Mouse (Mus musculus): ENCODE results near the gene Snx18.

Gene Snx18

DNA sequence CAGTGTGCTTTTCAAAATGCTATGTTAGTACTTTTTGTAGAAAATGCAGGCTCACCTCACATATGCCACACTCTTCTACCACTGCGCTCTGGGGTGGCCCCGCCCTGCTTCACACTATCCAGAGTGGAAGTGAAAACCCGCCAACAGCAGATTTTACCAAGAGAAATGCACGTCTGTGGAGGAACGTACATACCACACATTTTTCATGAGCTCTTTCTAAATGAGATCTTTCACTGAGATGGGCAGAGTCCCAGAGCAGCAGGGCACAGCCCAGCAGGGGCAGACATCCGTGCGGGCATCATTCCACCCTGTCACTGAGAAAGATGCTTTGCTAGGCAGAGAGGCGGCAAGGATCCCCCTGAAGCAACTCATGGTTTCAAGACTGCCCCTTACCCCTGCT lies 22.4 kb downstream of the Snx18 start:
- no peak for DNase-seq

DNA sequence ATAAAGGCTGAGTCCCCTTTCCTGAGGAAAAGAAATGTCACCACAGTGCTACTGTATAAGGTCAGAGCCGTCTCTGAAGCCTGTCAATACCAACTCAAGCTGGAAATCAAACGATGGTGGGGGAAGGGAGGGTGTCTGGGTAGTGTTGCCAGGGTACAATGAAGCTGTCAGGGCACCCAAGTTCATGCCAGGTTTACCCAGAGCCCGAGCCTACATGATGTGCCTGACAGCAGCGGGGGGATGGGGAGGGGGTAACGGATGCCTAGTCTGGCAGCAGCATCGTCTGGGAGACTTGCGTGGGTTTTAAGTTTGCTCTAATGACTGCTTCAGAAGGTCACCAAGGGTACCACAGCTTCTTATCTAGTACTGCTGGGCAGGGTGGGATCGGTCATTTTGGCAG lies 23.1 kb downstream of the Snx18 start:
- no peak for DNase-seq

DNA sequence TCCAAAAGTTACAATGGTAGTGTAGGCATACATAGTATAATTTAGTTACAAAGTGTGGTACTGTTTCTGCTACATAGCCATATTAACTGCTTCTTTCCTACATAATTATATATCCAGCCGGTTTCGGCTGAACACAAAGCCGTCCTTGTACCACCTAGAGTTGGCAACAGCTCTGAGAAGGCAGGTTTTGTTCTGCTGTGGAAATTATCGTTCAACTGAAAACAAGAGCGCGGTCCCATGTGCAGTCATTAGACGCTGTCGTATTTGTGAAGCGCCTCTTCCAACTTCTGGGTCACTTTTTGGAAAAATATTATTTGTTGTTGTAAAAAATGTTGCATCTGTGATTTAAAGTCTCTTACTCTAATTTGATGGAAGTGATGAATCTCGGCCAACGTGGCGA lies 24.0 kb downstream of the Snx18 start:
- DNase-seq: no peak

DNA sequence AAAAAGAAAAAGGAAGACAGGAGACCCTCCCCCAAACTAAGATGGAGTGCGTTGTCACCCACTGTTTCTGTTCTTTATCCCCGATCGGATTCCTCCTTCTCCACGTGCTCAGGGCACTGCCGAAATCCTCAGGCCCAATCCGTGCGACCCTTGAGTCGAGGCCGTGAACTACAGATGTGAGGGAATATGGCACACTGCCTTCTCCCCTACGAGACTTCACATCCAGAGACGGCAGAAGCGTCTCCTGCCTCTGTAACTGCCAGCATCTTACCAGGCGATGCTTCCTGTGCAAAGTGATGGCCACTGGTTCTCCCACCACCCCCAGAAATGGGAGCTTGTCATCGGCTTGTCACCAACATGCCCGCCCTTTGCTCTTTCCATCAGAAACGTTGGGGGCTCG lies 24.7 kb downstream of the Snx18 start:
- no peak for DNase-seq

DNA sequence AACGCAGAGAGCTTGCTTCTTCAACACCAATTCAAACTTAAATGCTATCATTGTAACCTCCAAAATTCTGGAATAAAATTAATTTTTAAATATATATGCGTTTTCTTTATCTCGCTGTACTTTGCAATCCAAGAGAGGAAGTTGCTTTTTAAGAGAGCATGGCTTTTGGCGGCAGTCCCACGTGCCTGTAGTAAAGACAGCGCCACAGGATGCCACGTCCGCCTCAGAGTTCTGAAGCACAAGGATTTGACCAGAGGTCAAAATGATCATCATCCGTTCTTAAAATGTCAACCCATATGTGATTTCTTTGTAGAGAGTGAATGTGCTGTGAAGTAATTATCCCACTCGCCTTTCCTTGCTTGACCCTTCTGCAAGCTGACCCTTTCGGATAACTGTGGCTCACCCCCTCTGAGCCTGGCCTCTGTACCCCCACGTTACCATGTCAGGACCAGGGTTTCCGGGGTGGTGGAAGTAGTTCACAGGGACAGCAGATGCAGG lies 25.6 kb downstream of the Snx18 start:
- DNase-seq: no peak

DNA sequence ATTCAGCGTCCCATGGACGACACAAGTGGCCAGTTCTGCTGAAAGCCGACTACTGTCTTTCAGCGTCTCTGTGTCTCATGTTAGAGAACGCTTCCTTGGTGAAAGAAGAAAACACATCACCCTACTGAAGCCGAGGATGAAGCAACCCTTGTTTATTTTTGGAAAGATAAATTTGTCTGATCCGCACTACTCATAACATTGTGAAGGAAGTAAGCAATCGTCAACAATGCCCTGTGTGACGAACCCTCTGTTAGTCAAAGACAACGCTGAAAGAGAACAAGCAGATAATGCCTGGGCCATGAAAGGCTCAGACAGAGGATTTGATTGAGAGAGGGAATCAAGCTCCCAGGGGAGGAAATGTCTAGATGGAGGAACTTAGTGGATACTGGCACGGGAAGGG lies 27.0 kb downstream of the Snx18 start:
- no peak for DNase-seq

DNA sequence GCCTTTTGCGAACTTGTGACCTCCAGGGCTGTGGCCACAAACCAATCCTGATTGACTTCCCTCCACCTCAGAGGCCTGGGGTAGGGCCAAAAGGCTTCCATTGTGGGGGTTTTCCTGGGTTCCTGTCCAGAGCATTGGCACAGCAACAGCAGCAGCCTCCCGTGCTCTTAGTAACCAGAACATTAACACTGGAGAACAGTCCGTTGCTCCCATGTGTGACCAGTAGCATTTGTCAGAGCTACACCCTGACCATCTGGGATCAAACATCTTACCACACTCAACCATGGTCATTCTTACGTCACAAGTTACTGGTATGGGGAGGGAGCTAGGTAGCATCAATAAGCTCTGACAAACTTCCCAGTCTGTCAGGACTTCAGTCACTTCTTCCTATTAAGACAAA lies 28.1 kb downstream of the Snx18 start:
- no peak for DNase-seq

DNA sequence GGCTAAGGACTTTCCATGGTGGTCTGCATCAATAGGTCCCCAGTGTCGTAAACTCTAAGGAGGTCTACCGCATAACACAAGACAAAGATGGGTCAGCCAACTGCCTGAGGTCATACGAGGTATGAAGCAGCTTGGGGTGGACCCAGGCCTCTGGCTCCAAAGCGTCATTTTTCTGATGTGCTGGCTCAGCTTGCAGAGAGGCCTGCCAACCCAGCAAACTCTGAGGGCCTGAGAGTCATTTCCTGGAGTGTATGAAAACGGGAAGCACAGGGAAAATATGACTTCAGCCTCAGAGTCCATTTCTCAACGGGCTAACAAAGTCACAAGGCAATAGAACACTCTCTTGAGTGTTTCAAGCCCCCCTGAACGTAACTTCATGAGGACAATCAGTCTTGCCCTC lies 28.9 kb downstream of the Snx18 start:
- no peak for DNase-seq

DNA sequence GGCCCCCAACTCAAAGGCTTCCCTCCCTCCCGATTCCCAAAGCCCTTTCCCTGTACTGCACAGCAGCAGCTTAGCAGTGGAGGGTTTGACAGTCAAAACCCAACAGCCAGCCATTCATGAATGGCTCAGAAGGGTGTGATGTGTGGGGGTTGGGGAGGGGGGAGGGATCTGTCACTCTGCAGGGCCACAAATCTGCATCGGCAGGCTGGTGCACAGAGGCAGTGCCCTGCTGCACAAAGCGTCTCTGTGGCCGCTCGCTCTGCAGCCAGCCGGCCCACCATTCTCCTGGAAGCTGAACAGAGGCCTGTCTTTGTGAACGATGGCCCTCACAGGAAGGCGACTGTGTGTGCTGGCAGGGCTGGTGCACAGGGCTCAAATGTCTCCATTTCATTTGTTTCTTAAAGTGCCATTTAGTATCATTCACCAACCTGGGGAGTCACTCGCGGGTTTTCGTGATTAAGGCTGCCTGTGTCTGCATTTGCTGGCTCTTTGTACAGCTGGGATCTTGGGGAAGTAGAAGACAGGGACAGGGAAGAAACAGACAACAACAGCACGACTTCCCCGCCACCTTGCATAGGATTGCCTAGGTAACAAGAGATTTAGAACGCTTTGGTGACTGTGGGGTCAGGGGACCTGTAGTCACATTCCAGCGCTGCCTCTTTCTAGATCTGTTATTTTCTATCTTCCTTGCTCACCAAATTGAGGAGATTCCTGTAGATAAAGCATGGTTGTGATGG lies 31.0 kb downstream of the Snx18 start:
- DNase-seq: no peak

DNA sequence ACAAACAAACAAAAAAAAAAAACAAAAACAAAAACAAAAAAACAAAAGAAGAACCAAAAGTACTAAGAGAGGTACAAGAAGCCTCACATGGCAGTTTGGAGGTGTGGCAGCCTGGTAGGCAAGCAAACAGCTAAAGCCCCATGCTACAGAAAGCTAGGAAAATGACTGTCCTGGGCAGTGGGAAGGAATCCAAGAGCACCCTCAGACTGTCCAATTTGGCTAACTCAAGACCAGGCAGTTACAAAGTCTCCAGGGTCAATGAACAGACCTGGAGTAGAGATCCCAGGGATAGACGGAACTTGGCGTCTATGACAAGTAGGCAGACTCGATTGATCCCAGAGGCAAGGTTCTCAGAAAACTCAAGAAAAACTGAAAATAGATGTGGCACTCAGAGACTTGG lies 32.8 kb downstream of the Snx18 start:
- no peak for DNase-seq

DNA sequence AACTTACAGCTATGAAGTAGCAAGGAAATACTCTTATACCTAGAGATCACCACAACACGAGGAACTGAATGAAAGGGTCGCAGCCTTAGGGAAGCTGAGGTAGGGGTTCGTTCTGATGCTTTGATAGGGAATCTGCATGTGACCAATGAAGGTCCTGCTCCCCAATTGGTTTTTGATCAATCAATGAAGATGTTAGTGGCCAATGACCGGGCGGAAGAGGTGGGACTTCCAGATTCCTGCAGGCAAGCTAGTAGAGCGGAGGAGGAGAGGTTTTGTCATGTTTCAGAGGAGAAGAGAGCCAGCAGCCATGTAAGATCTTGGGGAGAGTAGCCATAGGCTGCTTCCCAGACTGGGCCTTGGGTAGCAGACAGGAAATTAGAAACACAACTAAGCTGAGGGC lies 33.9 kb downstream of the Snx18 start:
- no peak for DNase-seq

DNA sequence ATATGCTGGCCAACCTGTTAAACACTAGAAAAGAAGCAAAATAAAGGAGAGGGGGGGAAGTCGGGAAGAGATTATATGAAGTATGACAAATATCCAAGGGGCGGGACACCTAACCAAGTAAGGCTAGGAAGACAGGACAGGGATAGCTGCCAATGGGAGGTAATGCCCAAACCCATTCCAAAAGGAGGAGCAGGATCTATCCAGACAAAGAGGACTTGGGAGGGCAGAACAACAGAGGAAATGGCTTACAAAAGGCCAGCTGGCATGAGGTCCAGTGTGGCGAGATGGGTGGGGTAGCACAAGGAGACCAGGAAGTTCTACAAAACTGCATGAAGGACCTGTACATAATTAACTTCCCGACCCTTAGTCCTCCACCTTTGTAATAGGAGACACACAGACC lies 34.8 kb downstream of the Snx18 start:
- no peak for DNase-seq

DNA sequence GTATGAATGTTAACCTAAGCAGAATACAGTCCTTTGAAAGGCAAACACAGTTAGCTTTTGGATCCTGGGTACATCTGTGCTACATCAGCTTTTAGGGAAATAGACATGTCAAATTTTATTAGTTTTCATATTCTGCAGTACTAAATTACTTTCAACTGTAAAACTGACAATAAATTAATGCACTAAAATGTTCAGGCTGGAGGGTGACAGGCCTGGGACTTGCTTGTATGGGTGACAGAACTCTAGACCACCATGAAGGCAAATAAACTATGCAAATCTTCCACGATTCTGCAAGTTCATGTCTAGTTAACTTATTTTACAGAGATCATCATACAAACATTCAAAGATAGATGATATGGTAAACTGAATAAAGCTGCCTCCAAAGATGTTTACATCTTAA lies 36.3 kb downstream of the Snx18 start:
- no peak for DNase-seq

DNA sequence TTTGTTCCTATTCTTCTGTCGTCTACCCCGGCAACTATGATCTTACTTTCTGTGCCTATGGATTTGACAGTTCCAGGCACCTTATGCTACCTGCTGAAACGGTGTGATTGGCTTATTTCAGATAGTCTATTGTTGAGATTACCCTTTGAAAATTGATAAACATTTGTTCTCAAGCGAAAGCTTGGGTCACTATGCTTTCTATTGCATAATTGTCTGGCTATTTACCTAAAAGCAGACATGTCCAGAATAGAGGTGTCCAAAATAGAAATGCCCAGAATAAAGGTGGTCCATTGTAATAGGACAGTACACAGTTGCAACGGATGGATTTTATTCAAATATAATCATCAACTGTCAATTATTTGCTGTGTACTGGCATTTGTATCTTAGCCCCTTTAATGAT lies 36.9 kb downstream of the Snx18 start:
- DNase-seq: no peak

DNA sequence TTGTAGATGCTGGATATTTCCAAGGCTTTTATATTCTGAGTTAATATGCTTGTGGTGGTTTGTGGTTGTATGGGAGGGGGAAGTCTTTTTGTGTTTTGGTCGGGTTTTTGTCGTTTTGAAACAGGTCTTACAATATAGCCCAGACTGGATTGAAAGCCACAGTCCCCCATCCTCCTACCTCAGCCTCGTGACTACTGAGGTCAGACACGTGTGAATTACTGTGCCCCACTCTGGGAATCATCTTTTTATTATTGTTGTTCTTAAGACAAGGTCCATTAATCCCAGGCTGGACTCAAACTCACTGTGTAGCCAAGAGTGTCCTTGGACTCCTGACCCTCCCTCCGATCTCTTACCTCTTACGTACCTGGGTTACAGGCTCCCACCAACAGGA lies 38.0 kb downstream of the Snx18 start:
- DNase-seq: no peak

DNA sequence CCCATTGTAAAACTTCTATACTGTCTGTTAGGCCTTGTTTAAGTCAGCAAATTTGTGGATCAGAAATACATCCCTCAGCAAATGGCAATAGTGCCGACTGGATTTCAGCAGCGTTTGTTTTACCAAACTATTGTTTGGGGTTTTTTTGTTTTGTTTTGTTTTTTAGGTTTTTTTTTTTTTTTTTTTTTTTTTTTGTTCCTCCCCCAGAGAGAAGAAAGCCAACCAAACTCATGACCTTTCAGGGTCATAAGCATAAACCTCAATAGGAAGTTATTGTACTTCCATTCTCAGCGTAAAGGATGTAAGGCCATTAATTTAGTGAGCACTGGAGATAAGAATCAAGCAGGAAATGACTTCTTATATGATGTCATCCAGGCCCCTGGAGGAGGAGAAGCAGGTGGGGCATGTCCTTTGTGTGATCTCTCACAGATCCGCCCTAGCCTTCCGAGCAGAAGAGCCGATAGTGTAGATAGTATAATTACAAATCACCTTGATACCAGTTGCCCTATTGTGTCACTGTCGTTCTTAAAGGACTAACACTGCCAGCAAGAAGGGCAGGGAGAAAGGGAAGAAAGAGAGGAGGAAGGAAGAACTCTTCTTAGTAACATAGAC lies 38.5 kb downstream of the Snx18 start:
- DNase-seq: no peak

DNA sequence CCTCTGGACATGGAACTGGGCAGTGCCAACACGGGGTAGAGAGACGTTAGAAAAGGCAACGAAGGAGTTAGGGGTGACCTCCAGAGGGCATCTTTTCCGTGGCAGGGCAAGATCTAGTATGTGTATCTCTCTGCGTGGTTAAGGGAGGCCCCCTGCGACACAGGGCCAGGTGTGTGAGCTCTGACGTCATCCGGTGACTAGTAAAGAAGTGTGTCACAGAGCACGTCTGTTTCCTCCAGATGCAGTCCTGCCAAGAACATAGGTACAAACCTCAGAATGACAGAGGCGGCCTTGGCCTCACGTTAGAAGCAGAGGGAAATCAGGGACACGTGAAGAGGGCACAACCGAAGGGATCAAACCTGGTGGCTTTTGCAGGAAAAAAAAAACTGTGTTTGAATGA lies 44.1 kb downstream of the Snx18 start:
- DNase-seq: no peak

DNA sequence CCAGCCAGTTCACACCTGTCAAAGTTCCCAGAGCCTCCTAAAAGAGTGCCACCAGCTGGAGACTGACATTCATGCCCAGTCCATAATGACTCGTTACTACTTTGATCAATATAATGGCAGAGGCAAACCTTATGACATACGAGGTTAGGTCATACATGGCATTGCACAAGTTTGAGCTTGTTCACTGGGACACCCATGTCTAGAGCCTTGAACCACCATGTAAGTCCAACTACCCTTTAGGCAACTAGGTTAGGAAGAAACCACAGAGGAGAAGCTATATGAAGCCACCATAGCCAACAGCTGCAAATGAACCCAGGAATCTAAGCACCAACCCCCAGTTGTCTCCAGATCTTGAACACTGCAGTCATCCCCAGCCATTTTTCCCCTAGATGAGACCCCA lies 45.0 kb downstream of the Snx18 start:
- no peak for DNase-seq

DNA sequence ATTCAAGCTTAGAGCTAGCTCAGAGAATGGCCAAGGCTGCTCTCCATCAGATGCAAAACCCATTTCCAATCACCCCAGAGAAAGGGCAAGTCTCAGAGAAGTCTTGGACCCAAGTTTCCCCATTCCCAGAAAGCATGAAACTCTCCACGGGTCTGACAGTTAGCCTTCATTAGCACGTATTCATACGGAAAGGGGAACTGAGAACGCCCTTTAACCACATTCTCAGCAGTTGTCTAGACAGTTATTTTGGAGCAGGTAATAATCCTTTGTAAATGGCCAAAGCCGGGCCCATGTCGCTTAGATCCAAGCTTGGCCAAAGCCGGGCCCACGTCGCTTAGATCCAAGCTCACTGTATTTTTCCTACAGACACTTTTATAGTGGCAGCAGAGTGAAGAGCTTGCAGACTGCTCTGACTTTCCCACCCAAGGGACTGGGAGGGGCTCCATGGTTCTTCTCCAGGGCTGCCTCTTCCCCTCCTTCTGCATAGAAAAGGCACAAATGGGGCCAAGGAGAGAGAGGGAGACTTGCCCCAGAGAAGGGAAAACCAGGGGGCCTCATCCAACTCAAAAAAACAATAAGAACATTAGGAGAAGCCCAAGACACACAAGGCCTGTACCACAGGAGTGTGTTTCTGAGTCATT lies 46.2 kb downstream of the Snx18 start:
- DNase-seq: no peak

DNA sequence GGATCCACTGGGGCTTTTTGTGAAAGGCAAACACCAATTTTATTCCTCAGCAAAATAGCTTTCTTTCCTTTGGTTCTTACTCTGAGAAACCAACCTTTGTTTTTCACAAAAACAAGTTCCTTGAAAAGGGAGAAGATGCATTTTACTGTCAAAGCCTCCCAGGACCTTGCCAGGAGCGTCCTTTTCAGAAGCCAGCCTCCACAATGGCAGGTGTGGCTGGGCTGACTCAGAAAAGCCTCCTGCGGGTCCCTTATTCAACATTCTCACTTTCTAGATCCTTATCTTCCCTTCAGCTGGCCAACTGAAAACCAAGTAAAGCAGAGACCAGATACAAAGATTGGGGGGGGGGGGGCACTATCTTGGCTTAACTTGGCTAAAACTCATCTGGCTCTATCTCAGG lies 48.8 kb downstream of the Snx18 start:
- no peak for DNase-seq

DNA sequence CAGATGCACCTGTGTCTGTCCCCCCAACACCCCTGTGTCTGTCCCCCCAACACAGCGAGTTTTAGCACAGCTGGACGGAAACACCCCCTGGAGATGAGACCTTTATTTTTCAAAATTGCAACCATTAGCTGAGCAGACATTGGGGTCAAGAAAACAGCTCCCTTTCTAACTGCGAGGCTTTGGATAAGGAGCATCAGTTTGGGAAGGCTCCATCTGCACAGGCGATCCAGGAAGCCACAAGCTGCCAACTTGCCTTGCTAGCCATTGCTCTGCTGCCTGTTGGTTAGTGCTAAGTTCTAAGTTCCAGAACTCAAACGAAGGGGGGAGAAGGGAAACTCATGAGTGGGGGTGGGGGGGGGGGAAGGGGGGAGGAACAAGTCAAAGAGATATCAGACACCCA lies 51.4 kb downstream of the Snx18 start:
- DNase-seq: no peak

DNA sequence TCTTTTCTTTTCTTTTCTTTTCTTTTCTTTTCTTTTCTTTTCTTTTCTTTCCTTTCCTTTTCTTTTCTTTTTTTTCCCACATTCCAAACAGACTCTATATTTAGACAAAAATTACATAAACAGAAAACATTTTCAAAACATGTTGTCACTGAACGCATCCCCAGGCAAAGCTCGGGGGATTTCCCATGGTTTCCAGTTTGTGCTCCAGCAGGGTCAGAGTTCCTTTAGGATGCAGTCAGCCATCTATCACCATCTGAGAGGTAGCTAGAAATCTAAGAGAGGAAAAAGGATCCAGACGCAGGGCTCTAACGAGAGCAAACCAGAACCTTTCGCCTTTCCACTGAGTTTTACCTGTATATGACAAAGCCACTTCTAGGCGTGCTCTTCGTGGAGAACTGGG lies 52.0 kb downstream of the Snx18 start:
- DNase-seq: no peak

DNA sequence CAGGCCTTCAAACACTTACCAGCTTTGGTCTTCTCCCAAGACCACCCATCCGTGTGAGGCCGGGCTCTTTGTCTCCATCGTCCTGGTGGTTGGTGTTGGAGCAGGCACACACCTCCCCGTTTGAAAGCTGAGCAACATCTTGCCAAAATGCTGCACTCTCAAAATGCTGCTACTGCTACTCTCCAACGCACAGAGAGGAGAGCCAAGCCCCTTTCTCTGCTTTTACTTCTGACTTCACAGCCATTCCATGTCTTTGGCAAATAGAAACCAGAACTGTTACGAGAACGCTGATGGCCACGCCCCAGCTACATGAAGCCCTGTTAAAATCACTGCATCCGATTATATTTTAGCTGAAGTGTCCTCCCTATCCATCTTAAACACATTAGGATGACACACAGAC lies 58.7 kb downstream of the Snx18 start:
- DNase-seq: no peak

DNA sequence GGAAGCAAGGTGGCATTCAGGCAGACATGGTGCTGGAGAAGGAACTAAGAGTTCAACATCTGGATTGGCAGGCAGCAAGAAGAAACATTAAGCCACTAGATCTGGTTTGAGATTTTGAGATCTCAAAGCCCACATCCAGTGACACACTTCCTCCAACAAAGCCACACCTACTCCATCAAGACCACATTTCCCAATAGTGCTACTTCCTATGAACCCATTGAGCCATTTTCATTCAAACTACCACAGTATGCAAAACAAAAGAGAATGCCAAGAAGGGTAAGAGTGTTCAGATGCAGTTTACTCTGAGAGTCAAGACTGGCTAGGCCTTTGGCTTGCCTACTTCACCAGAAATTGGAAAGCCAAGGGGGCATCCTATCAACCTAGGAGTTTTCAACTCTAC lies 61.8 kb downstream of the Snx18 start:
- DNase-seq: no peak

DNA sequence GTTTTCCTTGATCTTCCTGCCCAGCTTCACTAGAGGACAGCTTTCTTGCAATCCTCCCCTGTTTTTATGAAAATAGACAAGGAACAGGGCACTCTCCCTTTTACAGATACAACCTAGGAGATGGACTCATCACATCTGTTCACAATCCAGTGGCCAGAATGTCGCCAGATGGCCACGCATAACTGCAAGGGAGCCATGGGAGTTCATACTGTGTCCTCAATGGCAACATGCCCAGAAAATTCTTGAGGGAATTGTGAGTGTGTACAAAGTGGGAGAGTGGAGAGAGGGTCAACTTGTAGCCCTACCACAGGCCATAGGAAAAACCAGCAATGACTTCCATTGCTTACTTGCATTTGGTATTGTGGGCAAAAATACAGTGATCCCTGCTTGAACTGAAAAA lies 63.1 kb downstream of the Snx18 start:
- DNase-seq: no peak

All from spleen, adult 18-20 months (tissue).